Mouse (Mus musculus) MN1 (cell line): ENCODE data around the gene Unc80.

Experiments
- DNase-seq: peaks from one replicate; pipeline ENCODE4 v3.0.0-alpha.2; 2016; ENCODE audit warnings: low spot score

Gene Unc80

DNA sequence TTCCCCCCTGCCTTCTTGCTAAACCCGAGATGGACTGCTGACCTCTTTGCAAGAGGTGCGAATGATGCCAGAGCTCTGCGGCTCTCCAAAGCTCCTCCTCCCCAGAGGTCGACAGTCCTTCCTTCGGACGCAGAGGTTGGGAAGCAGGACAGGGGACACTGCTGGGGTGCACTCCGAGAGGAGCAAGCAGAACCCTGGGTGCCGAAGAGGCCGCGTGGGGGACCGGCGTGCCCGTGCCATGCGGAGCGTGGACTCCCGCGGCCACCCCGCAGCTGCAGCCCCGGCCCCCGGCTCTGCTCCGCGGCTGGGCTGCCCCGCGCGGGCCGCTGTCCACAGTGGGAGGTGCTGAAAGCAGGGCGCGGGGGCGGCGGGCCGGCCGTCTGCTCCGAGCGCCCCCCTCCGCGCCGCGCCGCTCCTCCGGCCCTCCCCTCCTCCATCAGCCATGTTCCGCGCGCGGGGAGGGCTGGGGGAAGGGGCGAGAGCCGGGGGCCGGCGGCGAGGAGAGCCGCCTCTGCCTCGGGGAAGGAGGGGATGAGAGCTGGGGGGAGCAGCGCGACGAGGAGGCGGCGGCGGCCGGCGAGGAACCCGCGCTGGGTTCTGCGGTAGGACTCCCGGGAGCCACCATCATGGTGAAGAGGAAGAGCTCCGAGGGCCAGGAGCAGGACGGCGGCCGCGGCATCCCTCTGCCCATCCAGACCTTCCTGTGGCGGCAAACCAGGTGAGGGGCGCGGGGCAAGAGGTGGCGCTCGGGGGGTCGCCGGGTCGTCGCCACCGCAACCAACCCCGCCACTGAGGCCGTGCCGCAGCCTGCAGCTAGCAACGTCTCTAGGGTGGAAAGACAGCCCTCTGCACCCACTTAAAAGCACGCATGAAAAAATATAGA lies at the start of gene Unc80:
TSS of gene Unc80 (plus strand) at position 547 of the 883 bp plus-strand sequence.
- peak; percentile 68 for DNase-seq

DNA sequence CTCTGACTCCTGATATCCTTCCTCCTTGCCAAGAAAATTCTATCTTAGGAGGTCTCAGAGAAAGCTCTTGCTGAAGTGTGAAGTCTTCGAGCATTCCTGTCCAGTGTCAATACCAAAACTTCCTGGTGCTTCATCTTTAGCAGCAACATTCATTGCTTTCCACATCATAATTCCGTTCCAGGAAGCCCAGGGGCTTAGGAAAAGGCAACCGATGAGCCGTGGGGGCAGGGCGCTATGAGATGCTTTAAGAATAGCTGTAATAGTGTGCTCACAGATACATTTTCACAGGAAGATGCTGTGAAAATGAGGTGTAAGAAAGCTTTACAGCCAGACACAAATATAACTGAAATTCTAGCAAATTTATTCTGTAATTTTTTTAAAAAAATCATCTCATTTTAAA lies 42.1 kb upstream of the Unc80 start:
- no peak for DNase-seq

DNA sequence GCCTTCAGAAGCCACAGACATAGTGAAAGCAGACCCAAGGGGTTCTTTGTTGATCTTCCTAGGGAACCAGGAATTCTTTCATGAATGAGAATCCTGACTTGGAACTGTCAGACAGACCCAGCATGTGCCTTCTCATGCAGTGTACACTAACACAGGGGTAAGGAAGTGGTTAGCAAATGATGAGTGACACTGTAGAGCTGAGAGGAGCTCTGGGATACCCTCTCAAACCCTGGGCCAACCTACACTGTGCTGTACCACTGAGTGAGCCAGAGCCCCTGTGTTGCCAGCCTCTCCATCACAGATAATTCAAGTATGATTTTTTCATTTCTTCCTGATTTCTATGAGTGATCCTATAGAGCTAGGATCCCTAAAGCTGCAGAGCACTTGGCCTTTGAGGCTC lies 37.2 kb upstream of the Unc80 start:
- no peak for DNase-seq

DNA sequence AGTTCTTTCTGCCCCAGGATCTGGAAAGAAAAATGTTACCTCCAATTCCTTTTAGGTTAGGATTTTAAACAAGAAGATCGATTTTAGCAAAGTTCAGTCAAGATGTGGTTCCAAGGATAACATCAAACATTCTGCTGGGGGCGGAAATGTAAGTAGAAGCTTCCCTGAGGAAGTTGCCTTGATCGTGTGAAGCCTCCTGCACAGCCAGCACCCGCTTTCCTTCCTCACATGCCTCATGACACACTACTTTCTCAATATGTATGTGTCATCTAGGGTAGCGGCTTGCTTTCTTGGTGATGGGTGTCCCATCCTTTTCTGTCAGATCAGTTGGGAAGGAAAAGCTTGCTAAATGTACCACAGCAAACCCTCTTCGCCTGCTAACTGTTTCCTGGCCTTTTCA lies 36.7 kb upstream of the Unc80 start:
- DNase-seq = no peak

DNA sequence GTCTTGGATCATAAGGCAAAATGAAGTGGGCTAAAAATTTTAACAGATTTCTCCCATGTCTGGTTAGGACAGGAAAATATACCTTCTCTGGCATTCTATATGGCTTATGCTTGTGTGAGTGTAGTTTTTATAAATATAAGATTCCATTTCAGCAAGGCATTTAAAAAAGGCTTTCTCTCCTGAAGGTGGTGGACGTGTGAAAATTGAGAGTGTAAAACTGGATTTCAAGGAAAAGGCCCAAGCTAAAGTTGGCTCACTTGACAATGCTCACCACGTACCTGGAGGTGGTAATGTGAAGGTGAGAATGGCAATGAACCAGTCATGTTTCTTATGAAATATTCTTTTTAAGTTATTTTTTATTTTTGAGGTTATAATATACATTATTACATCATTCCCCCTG lies 30.1 kb upstream of the Unc80 start:
- no peak for DNase-seq

DNA sequence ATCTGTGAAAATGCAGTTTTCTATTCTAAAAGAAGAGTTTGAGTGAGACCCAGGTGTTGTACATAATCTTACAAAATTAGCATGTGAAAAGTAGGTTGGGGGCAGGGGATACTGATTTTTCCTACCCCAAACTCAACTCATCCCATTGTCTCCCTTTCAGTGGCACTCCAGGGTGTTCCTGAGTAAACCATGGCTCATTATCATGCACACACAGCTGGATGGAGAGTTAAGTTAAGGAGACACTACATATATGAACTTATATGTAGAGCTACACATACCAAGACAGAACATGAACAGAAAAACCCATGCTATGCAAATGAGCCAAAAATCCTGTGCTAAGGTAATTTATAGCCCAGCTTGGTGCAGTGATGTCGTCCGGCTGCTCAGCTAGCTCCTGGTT lies 25.2 kb upstream of the Unc80 start:
- no peak for DNase-seq

DNA sequence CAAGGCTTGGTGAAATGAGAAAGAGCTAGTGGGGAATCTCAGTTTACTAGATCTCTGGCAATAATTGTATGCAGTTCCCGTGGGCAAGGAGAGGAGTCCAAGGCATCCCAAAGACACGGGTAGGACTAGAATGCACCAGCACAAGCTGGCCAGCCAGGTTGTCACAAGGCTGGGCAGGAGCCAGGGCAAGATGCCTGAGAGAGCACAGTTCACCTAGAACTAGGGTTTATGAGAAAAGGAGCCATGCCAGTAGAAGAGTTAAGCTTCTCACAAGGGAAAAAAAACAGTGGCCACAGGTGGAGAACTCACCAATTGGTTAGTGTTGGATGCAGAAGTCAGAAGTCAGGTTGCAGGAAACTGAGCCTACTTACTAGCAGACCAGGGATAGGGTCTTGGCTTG lies 18.7 kb upstream of the Unc80 start:
- no peak for DNase-seq

DNA sequence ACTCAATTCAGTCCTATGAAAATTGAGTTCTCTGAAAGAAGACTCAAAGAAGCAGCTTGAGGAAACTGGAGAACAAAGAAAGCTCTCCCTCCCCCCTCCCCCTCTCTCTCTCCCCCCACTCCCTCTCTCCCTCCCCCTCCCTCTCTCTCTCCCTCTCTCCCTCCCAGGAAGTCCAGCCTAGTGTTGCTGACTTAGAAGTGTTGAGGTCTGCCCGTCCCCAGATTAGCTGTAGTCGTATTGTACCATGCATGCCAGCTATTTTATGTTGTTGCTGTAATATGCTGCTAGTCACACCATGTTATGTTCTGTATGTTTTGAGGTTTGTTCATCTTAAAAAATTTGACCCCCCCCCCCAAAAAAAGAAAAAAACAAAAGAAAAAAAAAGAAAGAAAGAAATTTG lies 11.6 kb upstream of the Unc80 start:
- no peak for DNase-seq

DNA sequence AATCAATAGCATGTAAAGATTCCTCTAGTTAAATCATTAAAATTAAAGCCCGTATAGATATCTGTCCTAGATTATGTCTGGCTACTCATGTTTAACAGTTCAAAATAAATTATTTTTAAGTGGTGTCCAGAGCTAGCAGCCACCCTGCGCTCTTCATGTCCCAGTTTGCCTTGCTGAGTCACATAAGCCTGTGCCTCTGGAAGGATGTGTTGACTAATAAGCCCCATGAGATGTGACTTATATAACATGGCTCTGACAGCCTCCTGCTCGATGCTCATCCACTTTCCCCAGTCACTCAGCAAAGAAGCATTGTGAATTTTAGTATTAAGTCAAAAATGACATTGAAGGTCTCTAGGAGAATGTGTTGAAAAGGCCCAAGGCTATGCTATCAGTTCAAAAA lies 10.4 kb upstream of the Unc80 start:
- peak; percentile 25 for DNase-seq

DNA sequence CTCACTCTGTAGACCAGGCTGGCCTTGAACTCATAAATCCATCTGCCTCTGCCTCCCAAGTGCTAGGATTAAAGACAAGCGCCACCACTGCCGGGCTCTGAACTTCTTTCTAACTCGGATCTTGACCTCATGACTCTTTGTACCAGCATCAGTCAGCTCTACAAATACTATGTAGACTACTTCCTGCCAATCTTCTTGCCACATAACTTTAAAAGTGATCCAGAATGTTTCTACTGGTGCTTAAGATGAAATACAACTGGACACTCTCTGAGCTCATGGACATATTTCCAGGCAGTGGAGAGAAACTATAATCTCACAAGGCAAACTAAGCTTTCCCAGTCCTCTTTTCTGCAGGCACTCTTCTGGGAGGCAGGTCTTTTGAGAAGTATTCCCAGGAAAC lies 8.8 kb upstream of the Unc80 start:
- no peak for DNase-seq

DNA sequence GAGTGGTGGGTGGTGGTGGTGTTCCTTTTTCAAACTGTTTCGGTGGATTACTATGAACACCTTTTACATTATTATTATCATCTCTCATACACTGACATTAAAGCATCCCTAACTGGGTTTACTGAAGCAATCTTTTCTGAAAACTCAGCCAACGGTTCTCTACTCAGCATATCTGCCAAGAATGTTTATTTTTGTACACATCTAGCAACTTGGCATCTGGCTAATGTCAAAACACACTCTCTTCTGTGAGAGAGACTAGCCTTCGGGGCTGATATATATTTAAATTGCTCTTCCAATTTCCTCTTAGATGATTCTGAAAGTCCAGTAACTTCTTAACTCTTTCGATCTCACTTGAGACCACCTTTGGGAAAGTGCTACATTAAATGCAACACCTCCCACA lies 7.3 kb upstream of the Unc80 start:
- no peak for DNase-seq

DNA sequence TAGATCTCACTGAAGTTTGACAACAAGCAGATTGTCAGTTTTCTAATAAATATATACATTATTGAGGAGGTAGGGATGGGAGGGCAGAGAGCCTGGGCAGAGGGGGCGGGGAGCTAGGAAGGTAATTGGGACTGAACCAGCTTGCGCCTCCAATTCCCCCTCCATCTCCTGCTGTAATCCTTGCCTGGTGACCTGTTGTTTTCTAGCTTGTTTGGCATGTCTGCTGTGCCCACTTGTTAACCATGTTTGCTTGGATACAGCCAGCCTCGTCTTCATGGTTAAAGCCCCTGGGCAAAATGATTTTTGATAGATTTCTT lies 495 bp downstream of the Unc80 start:
- peak; percentile 23 for DNase-seq

DNA sequence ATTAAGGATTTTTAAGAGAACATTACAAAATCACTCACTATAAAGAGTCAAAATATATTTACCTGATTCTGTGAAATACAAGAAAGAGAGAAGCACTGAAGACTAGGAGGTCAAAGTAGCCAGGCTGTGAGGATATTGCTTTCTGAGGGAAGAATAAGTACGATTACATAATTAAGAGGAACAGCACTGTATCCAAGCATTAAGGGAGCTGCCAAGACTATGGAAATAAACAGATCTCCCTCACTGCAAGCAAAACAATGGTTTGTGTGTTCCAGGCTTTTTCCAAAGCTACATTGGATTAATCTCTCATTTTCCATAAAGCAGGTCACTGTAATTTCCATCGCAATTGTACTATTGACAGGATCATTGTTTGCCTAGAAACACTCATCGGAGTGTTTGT lies 14.6 kb downstream of the Unc80 start:
- no peak for DNase-seq

DNA sequence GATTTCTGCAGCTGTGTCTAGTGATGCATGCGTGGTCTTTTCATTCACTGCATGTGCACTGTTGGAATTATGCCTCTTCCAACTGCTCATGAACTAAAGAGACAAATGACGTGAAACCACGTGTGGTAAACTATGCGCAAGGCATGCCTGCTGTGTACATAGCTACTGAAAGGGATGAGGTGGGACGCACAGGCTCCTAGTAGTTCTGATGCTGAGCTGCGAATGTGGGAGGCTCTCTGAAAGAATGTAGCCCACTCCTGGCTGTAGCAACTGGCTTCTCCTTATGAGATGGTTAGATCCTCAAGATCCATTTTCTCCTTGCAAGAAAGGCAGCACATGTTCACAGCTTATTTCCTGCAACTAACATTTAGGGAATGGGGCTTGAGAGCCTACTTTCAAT lies 24.9 kb downstream of the Unc80 start:
- DNase-seq = no peak

DNA sequence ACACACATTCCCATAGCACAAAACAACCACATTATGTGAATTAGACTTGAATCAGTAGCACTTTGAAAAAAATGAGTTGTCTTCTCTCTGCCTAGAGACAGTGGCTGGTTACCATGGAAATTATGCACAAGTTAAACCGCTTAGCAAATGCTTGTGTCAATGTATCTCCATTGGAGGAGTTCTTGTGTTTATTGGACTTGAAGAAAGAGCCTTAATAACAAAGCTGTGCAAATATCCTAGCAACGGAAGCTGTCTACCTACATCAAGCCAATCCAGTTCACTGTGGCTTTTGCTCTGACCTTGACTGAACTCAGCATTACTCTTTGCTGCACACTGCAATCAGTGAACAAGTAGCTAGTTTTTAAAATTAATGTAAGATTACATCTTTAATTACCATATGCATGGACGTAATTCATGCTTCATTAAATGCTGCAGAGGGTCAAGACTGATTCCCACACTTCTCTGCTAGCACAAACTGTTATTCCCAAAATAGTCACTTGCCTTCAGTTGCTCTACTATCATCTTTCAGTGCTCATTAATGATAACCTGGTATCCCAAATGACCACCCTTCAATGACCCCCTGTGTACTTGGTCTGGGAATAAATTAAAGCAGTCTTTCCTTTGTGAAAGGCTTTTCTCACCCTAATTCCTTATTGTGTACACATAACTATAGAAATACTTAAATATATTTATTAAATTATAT lies 27.3 kb downstream of the Unc80 start:
- DNase-seq = no peak

DNA sequence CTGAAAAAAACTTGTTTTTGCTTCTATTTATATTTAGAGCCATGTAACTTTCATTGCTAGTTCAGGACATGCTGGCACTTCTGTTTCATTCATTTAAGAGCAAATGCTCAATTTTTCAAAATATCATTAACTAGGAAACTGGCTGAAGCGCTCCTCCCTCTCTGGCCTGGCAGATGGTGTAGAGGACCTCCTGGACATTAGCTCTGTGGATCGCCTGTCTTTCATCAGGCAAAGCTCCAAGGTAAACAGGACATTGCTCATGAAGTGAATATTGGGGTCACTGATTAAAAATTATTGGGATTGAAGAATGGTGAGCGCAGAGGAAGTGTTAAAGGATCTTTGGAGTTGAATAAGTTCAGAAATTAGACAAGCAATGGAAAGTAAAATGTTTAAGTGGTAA lies 82.6 kb downstream of the Unc80 start:
- DNase-seq = no peak

DNA sequence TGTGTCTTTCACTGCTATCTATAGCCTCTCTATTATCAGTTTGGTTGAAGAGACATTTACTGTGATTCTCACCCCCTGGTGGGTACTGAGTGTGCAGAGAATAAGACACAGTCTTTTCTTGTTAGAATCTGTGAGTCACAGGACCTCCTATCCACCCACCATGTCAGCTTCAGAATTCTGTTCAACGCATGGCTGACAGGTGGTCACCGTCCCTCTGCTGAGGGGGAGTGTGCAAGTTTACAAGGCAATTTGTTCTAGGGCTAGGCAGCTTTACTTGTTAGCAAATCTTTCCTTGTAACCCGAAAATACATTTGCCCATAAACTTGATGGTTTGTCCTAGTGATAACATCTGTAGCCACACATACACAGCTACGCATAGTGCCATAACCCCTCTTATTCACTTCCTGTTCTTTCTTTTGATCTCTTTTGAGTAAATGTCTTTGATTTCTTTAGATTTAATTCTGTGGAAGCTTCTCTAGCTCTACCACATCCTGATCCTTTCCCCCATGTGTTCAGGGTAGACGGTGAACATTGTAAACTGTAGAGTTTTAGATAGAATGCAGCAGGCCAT lies 84.3 kb downstream of the Unc80 start:
- DNase-seq = no peak

DNA sequence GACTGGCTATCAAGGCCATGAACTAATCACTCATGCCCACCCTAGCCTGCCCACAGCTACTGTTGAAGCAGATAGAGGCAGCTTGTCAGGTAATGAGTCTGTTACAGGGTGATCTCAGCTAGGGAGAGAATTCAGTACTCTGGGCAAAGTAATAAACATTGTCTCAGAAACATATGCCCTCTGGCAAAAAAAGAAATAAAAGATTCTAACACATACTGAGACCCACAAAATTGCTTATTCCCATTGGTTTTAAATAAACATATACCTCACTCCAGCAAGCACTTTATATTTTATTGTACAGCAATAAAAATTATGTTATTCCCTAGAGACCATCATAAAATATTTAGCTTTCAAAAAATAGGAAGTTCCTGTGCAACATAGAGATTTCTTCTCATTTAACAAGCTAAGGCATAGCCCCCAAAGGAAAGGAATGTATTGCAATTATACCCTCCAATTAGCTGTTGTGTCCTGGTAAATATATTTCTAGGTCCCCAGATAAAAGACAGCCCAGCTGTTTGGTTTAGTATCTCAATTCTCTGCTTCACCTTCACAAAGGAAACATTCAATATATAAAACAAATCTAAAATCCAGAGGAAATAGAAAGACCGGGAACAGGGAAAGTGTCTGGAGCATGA lies 93.6 kb downstream of the Unc80 start:
- DNase-seq = no peak

DNA sequence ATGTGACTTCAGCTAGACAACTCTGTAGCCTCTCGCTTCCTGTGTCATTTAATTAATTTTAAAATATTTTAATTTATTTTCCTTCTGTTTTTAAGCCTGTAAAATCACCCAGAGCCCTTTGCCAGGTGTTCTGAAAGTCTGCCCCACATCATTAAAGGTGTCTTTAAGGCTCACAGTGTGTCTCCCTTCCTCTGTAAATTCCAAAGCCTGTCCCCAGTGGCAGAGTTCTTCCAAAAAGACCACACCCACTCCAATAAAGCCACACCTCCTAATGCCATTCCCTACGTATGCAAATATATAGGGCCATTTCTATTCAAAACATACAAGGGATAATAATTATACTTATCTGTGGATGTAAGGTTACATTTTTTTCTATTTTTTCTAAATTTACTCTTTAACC lies 94.2 kb downstream of the Unc80 start:
- DNase-seq = no peak

DNA sequence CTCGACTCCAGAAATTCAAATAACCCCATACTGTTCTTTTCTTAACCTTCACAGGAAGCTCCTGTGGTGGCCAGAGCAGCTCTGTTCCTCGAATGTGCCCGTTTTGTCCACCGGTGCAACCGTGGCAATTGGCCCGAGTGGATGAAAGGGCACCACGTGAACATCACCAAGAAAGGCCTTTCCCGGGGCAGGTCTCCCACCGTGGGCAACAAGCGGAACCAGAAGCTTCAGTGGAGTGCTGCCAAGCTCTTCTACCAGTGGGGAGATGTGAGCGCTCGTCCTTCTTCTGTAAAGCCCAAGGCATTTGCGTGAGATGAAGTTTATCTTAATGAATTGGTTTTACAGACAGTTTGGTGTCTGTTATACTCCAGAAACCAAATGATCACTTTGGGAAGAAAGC lies 101.6 kb downstream of the Unc80 start:
- DNase-seq = no peak

DNA sequence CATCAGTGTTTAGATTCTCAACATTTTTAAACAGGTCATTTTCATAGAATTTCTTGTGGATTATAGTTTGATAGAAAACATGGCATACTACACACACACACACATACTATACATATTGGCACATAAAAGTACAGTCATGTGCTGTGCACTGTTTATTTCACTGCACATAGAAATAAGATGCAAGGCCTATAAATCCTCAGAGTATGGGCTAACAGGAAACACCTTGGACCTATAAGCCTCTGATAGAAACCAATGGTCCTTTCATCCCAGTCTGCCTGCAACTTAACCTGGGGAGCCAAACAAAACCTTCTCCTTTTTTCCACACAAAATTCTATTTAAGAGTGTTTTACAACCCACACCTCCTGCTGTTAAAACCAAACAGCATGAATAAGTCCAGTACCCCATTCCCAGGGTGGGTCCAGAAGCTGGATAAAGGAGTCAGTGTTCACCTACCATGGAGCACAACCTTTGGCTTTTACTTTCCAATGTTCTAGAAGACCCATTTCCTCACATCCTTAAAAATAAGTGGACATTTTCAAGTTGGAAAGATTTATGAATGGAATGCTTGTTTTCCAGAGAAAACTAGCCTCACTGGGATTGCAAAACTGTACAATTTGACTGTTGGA lies 129.1 kb downstream of the Unc80 start:
- DNase-seq = no peak

DNA sequence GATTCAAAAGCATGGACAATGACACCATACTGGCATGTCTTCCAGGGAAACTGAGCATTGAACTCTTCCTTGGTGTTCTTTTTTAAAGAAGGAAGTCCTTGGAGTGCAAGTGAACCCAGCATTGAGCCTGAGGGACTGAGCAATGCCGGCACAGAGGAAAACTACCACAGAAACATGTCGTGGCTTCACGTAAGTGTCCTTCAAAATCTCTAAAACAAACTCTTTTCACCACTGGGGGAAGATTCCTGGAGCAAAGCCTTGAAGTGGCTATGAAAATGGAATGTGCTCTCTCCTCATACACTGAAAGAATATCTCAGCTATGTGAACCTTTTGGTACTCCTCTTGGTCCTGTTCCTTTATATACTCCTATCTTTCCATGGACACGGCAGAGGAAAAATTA lies 140.1 kb downstream of the Unc80 start:
- no peak for DNase-seq

DNA sequence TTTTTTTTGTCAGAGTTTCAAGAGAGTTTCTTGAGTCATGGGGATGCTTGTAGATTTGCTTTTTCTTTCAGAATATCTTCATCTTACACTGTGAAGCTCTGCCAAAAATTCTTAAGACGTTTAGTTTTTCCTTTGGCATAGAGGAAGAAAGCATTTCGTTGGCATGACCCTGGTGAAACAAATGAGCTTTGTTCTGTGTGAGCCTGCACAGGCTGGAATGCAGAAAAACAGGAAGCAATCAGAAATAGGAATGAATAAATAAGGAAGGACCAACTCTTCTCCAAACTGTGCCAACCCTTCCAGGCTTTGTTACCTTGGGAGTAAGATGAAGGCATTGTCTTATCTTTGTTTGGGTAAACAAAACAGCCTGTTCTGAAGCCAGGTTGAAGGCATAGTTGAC lies 149.0 kb downstream of the Unc80 start:
- DNase-seq = no peak
